Mouse (Mus musculus): ENCODE results near the gene Gm20388.

GRCm38 (mm10) chr8:121897205-121897604 is 1986.6 kb downstream of the Gm20388 start:
- TF ChIP-seq GATA1 (IDR thresholded peaks at IDR 0.05; ENCODE audit: low read length) (no peak), TAL1 (IDR thresholded peaks at IDR 0.05; ENCODE audit: low read length) (no peak)

Measured in erythroblast, embryonic 14.5 days (primary cell).